Mouse (Mus musculus) heart, postnatal 10 days (tissue): ENCODE measurements at regions not wholly inside any gene's neighbourhood (a gene's known extent, or its start where the extent isn't known, plus 50 kb on each side); places are given as distances from the start of the nearest gene placed in this dataset.

Source experiments
- DNase-seq, 2 experiments: peaks; one replicate each; pipeline ENCODE4 v3.0.0; 2021
- intact Hi-C: fragments of 180-260 bp; cut with DNase I; formaldehyde crosslinking; loops from one replicate; pipeline ENCODE4 v1.15.1; 2025

DNA sequence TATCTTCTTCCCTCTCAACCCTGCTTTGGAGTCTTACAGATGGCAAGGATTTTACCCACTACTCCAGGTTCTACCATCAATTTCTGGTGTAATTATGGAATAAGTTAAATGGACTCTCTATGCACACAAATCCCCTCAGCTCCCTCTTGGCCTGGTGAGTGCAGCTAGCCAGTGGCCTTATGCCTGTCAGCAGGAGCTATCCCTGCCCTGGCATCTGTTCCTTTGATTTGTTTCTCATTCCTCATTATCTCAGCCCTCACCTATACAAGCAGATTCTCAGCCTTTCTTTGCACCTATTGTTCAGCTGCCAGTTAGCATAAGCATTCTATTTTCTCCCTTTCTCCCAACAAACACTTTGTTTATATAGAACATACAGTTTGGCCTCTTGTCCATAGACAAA lies 150.3 kb downstream of the Rnf152 start:
- DNase-seq = no peak
- intact Hi-C loops = loop anchor here (5.0 kb wide), 1 partner anchor 51 kb away; no protein-coding TSS in a partner anchor

DNA sequence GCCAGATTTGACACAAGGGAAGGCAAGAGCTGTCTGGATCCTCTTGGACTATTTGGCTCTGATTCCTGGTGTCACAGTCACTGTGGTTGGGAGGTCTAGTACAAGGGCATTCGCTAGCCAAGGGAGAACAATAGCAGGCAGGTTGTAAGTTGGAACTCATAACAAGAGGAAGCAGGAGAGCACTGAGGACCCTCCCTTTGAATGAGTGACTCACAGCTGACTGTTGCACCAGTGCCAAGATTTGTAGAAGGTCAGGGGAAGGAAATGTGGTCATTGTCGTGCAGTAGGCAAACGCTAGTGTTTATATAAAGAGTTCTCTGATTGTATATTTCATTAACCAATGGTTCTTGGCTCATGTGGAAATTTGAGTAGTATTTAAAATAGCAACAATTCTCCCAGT lies 157.2 kb downstream of the Rnf152 start:
- intact Hi-C loops = loop anchor here (2.0 kb wide), 1 partner anchor 49 kb away; no protein-coding TSS in a partner anchor
- DNase-seq = peak; percentile 57 to 65

- no peak for DNase-seq
- intact Hi-C loops = no loop called here
Observed at GRCm38 (mm10) chr1:105191126-105191525, 165.4 kb downstream of the Rnf152 start.

DNA sequence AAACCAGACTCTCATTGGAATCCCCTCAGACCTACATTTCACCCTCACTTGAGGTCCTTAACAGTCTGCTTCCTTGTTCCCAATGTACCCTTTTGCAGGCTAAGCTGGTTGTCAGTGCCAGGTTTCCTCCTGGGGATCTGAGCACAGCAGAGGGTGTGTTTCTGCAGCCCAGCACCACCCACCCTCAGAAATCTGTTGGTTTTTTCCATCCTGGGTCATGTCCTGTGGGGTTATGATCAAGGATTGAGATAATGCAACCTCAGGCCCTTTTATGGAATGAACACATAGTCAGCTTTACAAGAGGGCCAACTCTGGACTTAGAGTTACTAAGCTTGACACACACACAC lies 167.6 kb downstream of the Rnf152 start:
- intact Hi-C loops = no loop called here
- DNase-seq = no peak

DNA sequence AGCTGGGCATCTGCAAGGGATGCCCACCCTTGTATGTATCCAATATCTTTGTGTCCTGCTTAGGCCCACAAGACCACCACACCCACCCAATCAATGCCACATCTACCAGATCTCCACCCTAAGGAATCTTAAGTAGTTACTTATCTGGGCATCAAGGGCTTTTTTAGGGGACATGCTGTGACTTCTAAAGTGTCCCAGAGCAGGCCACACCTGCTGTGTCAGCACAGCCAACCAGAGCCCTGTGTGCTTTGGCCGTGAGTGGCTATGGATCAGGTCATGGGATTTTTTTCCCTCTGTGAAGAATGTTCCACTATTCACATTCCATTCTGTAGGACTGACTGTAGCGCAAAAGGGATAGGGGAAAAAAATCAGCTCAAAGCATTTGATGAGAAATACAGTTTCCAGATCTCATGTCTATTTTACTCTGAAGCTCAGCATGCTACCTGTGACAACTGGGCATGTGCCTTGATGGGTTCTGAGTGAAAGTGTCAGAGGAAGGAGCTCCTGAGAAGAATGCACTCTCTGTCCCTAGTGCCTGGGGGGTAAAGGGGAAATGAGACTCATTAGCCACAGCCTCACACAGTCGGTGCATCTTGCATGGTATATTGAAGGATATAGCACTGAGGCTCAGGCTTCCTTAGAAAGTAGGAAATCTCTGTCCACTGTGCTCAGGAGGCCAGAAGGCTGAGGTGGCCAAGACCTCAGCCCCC lies 168.1 kb downstream of the Rnf152 start:
- intact Hi-C loops = no loop called here
- DNase-seq = no peak

- DNase-seq = no peak
- intact Hi-C loops = no loop called here
Observed at GRCm38 (mm10) chr1:105184470-105184869, 172.0 kb downstream of the Rnf152 start.

DNA sequence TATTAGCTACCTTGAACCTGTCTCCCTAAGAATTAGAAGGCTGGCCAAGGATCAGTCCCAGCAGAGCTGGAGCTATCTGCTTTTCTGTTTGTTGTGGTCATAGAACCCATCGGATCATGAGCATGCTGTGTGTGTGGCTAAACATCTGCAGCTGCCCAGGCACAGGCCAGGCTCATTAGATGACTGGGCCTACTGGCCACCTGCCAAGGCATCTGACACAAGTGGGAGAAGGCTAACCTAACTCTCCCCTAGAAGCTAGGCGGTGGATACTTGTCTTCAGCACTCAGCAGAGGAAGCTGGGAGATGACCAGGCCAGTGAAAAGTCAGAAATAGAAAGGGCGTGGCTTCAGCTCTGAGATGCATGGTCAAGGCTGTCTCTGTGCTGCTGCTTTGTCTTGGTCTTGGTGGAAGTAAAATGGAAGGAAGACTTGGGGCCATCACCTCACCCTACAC lies 177.1 kb downstream of the Rnf152 start:
- intact Hi-C loops = no loop called here

DNA sequence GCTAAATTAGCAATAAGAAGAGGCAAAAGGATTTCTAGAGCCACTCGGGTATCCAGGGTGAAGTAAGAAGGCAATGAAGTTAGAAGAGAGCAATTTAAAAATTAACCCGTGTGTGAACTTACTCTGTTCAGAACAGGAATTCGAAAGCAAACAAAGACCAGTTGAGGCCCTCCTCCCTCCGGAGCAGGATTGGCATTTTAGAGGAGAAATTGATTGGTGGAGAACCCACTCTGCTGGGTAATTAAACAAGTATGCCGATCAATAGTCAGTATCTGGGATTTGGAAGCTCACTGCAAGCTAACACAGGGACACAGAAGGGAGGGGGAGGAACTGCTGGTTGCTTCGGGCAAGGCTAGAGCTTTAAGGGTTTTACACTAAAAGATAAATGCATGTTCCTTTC lies 177.7 kb downstream of the Rnf152 start:
- DNase-seq = no peak
- intact Hi-C loops = no loop called here

More for the DNA sequence above, 177.1 kb downstream of the Rnf152 start:
- peak; percentile 72 to 73 for DNase-seq

GRCm38 (mm10) chr1:105177938-105178337 lies 178.6 kb downstream of the Rnf152 start:
- intact Hi-C loops = no loop called here
- DNase-seq = no peak

DNA sequence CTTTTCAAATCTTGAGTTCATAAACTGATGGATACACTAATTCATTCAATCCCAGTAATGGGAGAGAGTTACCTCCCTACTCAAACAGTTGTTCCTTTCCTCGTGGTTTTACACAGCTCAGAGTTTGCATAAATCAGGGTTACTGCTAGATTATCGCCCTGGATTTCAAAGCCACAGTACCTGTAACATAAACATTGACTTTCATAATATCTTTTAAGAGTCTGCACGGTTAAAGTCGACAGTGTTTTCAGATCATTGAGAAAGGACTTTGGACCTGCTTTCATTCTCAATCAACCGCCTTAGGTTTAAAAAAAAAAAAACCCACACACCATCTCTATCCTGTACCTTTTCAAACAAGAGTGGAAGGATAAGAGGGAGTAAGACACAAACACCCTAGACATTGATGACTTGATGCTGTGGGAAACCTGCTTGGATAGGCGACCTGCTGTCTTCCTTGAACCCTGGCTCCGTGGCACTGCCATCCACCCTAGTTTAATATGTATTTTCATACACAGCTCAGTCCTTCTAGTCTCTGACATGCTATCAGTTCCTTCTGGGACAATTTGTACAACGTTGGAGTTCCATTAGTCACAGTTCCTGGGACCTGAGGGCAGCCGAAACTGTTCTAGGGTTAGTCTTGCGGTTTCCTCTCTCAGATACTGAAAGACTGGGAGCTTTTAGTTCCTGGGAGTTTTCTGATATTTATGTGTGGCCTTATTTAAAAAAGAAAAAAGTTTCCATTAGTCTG lies 179.3 kb downstream of the Rnf152 start:
- no peak for DNase-seq
- intact Hi-C loops = no loop called here

DNA sequence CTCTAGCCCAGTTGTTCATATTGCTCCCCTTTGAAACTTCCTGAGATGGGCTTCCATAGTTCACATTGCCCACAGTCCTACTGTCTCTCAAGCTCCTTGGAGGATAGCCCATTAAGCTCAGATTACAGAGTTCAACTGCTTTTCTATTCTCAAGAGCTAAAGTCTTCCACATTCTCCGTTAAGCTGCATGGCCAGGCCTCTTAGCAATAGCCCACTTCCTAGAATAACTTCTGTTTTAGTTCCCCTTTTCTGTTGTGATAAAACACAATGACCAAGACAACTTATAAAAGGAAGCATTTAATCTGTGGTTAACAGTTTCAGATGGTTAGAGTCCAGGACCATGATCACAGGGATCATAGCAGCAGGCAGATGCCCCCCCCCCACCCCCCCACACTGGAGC lies 185.5 kb downstream of the Rnf152 start:
- intact Hi-C loops = no loop called here
- DNase-seq = no peak

DNA sequence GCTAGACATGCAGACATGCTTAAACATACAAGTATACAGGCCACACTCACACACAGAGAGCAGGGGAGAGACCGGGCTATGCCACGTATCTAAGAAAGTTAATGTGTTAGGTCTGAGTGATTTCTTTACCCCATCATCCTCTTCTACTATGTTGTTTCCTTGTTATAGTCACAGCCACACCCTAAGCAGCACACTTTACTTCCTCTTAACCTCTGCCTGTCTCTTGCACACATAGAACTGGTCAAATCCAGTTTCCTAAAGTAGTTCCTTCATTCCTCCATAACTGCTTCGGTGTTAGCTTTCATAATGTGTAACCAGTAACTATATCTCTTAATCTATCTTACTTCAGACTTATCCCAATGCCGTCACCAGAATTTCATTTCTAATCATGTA lies 186.4 kb downstream of the Rnf152 start:
- DNase-seq = no peak
- intact Hi-C loops = no loop called here

DNA sequence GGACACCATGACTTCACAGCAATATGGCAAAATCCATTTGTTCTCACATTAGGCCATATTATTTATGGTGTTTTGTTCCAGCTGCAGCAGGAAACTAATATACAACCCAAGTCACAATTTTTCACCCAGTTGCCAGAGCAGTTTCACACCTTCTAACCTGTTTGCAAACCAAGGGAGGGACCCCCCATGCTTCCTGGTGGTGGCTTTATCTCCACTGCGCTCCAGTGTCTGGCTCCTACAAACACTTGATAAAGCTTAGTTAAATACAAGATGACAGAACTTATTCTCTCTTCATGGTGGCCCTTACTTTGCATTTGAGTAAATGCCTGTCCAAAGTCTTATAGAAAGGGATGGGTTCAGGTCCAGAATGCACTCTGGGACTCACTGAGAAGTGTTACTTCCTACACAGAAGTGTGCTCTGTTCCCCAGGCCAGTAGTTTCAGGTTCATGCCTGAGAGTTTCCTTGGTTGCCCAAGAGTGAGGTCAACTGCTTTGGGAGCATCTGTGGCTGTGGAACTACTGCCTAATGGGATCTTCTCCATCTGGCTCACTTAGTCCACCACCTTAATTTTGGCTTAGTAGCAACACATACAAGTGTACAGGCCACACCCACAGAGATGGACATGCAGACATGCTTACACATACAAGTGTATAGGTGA lies 186.9 kb downstream of the Rnf152 start:
- intact Hi-C loops = no loop called here
- DNase-seq = no peak

DNA sequence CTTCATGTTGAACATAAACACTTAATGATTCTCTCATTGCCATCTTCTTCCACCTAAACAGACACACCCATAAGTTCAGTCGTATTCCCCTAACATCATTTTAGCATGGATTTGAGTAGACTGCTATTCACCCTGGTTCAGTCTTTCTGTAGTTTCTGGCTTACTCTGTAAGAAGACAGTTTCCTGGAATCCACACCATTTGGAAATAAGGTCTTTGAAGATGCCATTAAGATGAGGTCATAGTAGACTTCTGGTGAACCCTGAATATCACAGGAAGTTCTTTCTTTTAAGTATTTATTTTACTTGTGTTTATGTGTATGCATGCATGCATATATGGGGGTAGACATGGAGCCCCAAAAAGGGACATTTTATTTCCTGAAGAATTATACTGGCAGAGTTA lies 187.7 kb downstream of the Rnf152 start:
- no peak for DNase-seq
- intact Hi-C loops = no loop called here

DNA sequence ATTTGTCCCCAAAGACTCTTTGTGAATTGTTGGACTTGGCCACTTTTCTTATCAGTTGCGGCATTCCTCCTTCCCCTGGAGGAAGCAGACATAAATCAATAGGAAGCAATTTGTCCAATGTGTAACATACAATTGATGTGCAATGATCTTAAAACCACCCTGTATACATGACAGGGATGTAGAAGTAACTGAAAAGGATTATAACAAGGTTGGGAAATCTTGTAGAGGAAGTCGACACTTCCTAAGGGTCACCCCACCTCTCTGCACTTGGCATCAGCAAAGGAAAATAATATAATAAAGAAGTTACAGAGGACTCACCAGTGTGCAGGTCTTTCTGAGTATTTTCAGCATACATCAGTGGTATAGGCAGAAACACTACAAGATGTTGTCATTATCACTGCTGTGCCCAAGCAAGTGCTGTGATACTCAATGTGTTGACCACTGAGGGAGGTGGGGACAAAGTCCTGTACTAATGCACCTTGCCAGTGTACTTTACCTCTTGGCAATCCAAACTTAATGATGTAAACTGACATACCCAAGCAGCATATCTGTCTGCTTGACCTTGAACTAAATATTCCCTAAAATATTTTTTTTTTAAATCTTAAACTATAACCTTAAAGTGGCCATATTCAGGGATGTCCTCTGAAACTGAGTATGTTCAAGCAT lies 198.9 kb downstream of the Rnf152 start:
- intact Hi-C loops = no loop called here
- no peak for DNase-seq

- intact Hi-C loops = no loop called here
- no peak for DNase-seq
Observed at GRCm38 (mm10) chr1:105152175-105152828, 204.2 kb downstream of the Rnf152 start.

DNA sequence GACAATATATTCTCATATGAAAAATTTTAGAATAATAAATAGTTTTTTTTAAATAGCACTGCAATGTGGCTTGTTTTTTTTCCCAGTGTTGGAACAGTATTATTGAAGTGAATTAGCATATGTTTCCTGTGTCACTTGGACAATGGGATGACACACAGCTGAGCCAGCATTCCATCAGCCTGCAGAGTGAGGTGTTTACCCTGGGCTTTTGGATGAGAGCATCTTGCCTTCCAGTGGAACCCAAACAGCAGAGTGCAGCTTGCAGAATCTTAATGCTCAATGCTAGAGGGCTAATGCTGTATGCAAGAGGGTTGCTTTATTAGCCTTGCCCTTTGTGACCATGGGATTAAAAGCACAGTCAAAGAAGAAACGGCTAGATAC lies 205.1 kb downstream of the Rnf152 start:
- DNase-seq = no peak
- intact Hi-C loops = loop anchor here (2.0 kb wide), 1 partner anchor 47 kb away; no protein-coding TSS in a partner anchor

- intact Hi-C loops = loop anchor here (2.0 kb wide), 1 partner anchor 48 kb away; no protein-coding TSS in a partner anchor
- no peak for DNase-seq
Observed at GRCm38 (mm10) chr1:105150624-105151465, 205.7 kb downstream of the Rnf152 start.

DNA sequence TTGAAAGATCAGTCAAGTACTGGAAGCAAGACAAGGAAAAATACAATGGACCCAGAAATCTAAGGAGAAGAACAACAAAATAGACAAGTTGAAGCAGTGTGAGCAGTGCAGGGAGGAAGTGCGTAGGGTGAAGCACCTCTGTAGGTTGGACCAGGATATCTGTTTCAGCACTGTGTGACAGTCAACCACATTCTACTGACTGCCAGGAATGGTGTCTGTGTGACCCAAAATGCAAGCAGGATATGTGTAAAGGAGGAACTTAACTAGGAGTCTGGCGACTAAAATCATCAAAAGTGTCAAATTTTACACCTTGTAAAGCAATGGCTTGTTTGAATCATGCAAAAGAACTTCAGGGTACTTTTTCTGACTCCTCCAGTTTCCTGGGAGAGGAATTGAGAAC lies 207.7 kb downstream of the Rnf152 start:
- DNase-seq = no peak
- intact Hi-C loops = no loop called here

DNA sequence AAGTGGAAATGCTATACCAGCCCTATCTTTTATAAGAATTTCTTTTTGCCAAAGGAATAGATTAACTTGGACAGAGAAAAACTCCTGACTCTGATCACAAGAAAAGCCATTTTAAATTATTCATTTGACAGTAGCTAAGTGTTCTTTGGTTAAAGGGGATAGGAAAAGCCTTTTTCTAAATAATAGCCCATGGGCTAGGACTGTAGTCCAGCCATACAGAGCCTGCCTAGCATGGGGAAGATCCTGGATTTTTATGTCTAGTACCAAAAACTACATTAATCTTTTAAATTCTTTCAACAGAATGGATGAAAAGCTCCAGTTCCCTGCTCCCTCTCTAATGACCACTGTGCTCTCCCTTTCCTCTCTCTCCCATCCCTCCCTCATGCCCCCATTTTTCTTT lies 208.5 kb downstream of the Rnf152 start:
- intact Hi-C loops = no loop called here

More for the DNA sequence above, 208.5 kb downstream of the Rnf152 start:
- DNase-seq = no peak
